Mouse (Mus musculus) small intestine, adult 2 months (tissue): ENCODE results near the gene Btg2.

ENCODE experiments used
- CTCF ChIP-seq: fragments of 200-500 bp; IDR thresholded peaks from 2 replicates; pipeline ENCODE4 v1.5.1; 2012; ENCODE audit warnings: low read depth, mild to moderate bottlenecking, control low read depth, inconsistent platforms, low read length, moderate library complexity, mixed read lengths; ENCODE audit not compliant: insufficient replicate concordance, insufficient read length; ENCODE audit errors: extremely low read depth
- POLR2A ChIP-seq: fragments of 200-500 bp; IDR thresholded peaks from 2 replicates; pipeline ENCODE4 v1.6.1; 2012; ENCODE audit warnings: low read depth, mild to moderate bottlenecking, control low read depth, inconsistent platforms, low read length, moderate library complexity

- no peak for TF ChIP-seq CTCF
- no peak for TF ChIP-seq POLR2A
Measured at GRCm38 (mm10) chr1:134080406-134080805, 1.5 kb upstream of the Btg2 start.
